Mouse (Mus musculus) T-helper 17 cell (primary cell): ENCODE data around the gene Cx3cr1.

Experiments used
- in situ Hi-C, 2 experiments: fragments of 300-600 bp; cut with MboI, MseI; formaldehyde crosslinking; loops; 1 replicate in 1 of 2; 2 replicates in 1 of 2; pipeline ENCODE4 v1.15.1; 2025; ENCODE audit warnings: high pct_unique_total_duplicates in 2 of 2

Cx3cr1 gene

DNA sequence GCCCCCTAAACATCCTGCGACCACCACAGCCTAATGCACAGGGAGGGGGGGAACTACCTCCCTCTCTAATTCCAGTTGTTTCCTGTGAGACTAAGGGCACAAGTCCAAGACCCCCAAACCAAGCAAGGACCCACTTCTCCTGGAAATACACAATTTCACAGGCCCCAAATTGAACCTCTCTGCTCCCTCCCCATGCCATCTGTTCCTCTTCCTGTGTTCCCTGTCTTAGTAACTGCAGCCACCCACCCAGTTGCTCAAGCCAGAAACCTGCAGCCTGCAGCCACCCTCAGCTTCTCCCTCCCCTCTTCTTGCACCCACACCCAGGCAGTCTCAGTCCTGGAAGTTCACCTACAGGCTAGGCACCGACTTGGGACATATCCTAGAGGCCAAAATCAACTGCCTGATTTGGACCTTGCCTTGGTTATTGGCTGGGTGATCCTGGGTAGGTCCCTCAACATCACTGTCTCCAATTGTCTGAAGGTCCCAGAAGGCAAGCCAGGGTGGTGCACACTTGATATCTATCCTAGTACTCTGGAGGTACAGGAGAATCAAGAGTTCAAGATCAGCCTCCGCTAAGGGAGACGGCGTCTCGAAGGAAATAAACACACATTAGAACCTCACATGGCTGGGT is 90.8 kb downstream of the Cx3cr1 start:
- in situ Hi-C loops: loop anchor here in 1 of 2 experiments (10.0 kb wide), 1 partner anchor 634 kb away; the partner anchor contains the start of gene Myd88

GRCm38 (mm10) chr9:119978151-119978810 is 91.4 kb downstream of the Cx3cr1 start:
- in situ Hi-C loops: loop anchor here in 1 of 2 experiments (10.0 kb wide), 1 partner anchor 633 kb away; the partner anchor contains the start of gene Myd88

- in situ Hi-C loops: loop anchor here in 1 of 2 experiments (10.0 kb wide), 1 partner anchor 633 kb away; the partner anchor contains the start of gene Myd88
Measured at GRCm38 (mm10) chr9:119977557-119978060, 92.1 kb downstream of the Cx3cr1 start.

GRCm38 (mm10) chr9:119976704-119977556 is 92.7 kb downstream of the Cx3cr1 start:
- in situ Hi-C loops: loop anchor here in 1 of 2 experiments (10.0 kb wide), 1 partner anchor 632 kb away; the partner anchor contains the start of gene Myd88

- in situ Hi-C loops: loop anchor here in 1 of 2 experiments (10.0 kb wide), 1 partner anchor 630 kb away; the partner anchor contains the start of gene Myd88
Measured at GRCm38 (mm10) chr9:119975286-119975685, 94.4 kb downstream of the Cx3cr1 start.

DNA sequence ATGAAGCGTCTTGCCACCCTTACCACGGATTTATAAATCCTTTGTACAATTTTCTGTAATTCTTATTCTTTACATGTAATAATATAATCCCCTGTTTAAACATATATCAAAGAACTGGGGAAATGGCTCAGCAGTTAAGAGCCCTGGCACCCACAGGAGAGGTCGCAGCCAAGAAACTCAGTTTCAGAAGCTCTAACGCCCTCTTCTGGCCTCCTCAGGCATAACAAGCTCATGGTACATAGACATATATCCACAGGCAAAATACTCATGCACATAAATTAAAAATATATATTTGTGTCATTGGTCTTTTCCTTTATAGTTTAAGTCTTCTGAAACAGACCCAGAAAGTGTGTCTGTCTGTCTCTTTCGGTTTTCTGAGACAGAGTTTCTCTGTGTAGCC is 95.1 kb downstream of the Cx3cr1 start:
- in situ Hi-C loops: loop anchor here in 1 of 2 experiments (10.0 kb wide), 1 partner anchor 630 kb away; the partner anchor contains the start of gene Myd88

- in situ Hi-C loops: loop anchor here in 1 of 2 experiments (10.0 kb wide), 1 partner anchor 629 kb away; the partner anchor contains the start of gene Myd88
Measured at GRCm38 (mm10) chr9:119973869-119974520, 95.7 kb downstream of the Cx3cr1 start.

- in situ Hi-C loops: loop anchor here in 1 of 2 experiments (10.0 kb wide), 1 partner anchor 628 kb away; the partner anchor contains the start of gene Myd88
Measured at GRCm38 (mm10) chr9:119973281-119973680, 96.4 kb downstream of the Cx3cr1 start.

DNA sequence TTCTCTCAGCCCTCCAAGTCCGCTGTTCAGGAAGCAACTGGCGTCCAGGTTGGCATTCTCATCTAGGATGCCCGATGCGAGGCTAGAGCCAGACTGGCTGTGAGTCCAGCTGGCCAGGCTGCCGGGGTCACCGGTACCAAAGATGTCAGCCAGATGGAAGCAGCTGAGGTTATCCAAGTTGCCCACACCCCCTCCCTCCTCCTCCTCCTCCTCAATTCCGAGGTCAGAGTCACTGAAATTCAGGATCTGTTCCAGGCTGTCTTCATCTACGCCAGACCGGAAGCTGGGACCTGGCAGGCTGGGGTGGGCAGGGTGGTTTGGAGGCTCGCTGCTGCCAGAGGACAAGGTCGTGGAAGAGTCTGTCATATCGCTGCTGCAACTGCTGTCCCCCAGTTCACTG is 97.1 kb downstream of the Cx3cr1 start:
- in situ Hi-C loops: loop anchor here in 1 of 2 experiments (10.0 kb wide), 1 partner anchor 628 kb away; the partner anchor contains the start of gene Myd88

GRCm38 (mm10) chr9:119972166-119972565 is 97.5 kb downstream of the Cx3cr1 start:
- in situ Hi-C loops: loop anchor here in 1 of 2 experiments (10.0 kb wide), 1 partner anchor 627 kb away; the partner anchor contains the start of gene Myd88

GRCm38 (mm10) chr9:119970763-119971656 is 98.7 kb downstream of the Cx3cr1 start:
- in situ Hi-C loops: loop anchor here in 1 of 2 experiments (10.0 kb wide), 1 partner anchor 626 kb away; the partner anchor contains the start of gene Myd88

- in situ Hi-C loops: loop anchor here in 1 of 2 experiments (10.0 kb wide), 1 partner anchor 625 kb away; the partner anchor contains the start of gene Myd88
Measured at GRCm38 (mm10) chr9:119970221-119970620, 99.5 kb downstream of the Cx3cr1 start.

- in situ Hi-C loops: loop anchor here in 1 of 2 experiments (10.0 kb wide), 1 partner anchor 625 kb away; the partner anchor contains the start of gene Myd88
Measured at GRCm38 (mm10) chr9:119969811-119970210, 99.9 kb downstream of the Cx3cr1 start.

- in situ Hi-C loops: no loop called here
Measured at GRCm38 (mm10) chr9:119966221-119966910, 103.3 kb downstream of the Cx3cr1 start.

GRCm38 (mm10) chr9:119965186-119965585 is 104.5 kb downstream of the Cx3cr1 start:
- in situ Hi-C loops: no loop called here

DNA sequence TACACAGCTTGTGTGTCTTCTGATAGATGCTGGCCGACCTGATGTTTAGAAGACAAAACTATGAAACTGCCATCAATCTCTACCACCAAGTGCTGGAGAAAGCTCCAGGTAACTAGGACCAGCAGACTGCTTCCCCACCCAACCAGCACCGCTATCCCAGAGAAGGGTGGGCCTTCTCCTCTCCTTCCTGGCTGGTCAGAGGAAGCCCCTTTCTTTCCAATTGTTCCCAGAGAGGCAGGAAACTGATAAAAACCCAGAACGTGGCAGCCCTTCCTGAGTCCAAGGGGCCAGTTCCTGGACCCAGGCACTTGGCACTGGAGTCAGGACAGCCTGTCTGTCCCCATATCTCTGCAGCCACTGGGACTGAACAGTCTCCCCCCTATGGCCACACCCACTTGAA is 105.5 kb downstream of the Cx3cr1 start:
- in situ Hi-C loops: no loop called here

GRCm38 (mm10) chr9:119962987-119963667 is 106.6 kb downstream of the Cx3cr1 start:
- in situ Hi-C loops: no loop called here

DNA sequence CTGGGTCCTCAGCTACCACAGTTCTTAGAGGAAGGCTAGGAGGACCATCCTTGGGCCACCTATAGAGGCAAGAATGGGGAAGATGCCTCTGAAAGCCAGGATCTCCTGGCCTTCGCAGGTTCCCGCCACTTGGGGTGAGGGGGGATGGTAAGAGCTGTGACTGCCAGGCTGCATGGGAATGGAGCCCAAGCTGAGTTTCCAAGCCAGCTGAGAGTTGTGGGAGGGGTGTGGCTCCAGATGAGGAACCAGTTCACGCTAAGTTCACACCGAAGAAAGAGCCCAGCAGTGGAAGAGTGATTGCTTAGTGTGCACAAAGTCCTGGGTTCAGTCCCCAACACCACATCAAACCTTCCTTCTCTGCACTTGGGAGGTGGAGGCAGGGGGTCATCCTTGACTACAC is 107.5 kb downstream of the Cx3cr1 start:
- in situ Hi-C loops: no loop called here
